Mouse (Mus musculus) urinary bladder, postnatal 14 days (tissue): Measurements from ENCODE around the gene Grb2.
A peak's percentile ranks its signal among the peaks of the same experiment; 100 is the strongest.

ENCODE experiments used
- DNase-seq: peaks from one replicate; pipeline ENCODE4 v3.0.0; 2021; ENCODE audit warnings: low spot score

The Grb2 gene

GRCm38 (mm10) chr11:115603476-115604303, 104.7 kb downstream of the Grb2 start, which contains the start of the genes Mrps7 and Gga3:
TSS of gene Mrps7 (plus strand) at chr11:115603925.
TSS of gene Gga3 (minus strand) at chr11:115604051.
- peak; percentile 92 for DNase-seq

GRCm38 (mm10) chr11:115603128-115603475, 105.3 kb downstream of the Grb2 start:
- DNase-seq, result no peak

GRCm38 (mm10) chr11:115601174-115601573, 107.2 kb downstream of the Grb2 start:
- DNase-seq, result no peak

- no peak for DNase-seq
Observed at GRCm38 (mm10) chr11:115600743-115601142, 107.7 kb downstream of the Grb2 start.

- no peak for DNase-seq
Observed at GRCm38 (mm10) chr11:115599722-115600121, 108.7 kb downstream of the Grb2 start.

- no peak for DNase-seq
Observed at GRCm38 (mm10) chr11:115598309-115598708, 110.1 kb downstream of the Grb2 start.

GRCm38 (mm10) chr11:115595209-115595608, 113.2 kb downstream of the Grb2 start:
- DNase-seq, result no peak
